In genomic region chr11:54808177-54808576, GRCm38 (mm10) we compare ENCODE assay signal across 15 mouse cellular contexts. TPM values are rescaled to one million over a fixed set of nuclear protein-coding genes. Genes with fewer than 3 reads are reported as not detected.
DNase-seq lines count a peak whose midpoint lies in the region; ATAC-seq and TF ChIP-seq lines count a peak whose summit lies in the region.
"Had no signal": no experiment of that assay in that cellular context is flagged by ENCODE, and none has a peak within 500 bp of the region (broad histone marks: within the 10 kb centered on the region; RNA-seq: fewer than 3 reads in every experiment).

No protein-coding gene starts in this region.

- peaks cover 45% of the 10 kb centered on the region for H3K4me1 ChIP-seq in bone marrow macrophage, adult 2 months (ENCODE audit: control insufficient read depth, insufficient read depth, low read length)
- H3K4me1 ChIP-seq in limb, embryonic 10.5 days, result no peaks in the 10 kb centered on the region
- H3K4me1 ChIP-seq: limb, embryonic 15.5 days had no signal

- peak; percentile 73 for ATAC-seq in megakaryocyte, adult 5-6 weeks (ENCODE audit: poor library complexity, severe bottlenecking)
- ATAC-seq: forebrain, embryonic 15.5 days; intestine, postnatal 0 days; Patski had no signal

- H3K36me3 ChIP-seq in limb, embryonic 10.5 days, result no peaks in the 10 kb centered on the region
- H3K36me3 ChIP-seq: embryonic facial prominence, embryonic 10.5 days; forebrain, embryonic 15.5 days; limb, embryonic 15.5 days had no signal

- 85% methylated on average over 4 of the region's 4 CpGs for WGBS in limb, embryonic 10.5 days

- no peak for TF ChIP-seq CTCF in bone marrow macrophage, adult 2 months (IDR thresholded peaks at IDR 0.05; ENCODE audit: low read depth, low read length)

- no peaks in the 10 kb centered on the region; the same call in 1 of the 2 replicates for H3K27me3 ChIP-seq in limb, embryonic 10.5 days (ENCODE audit: low read depth, poor library complexity, severe bottlenecking)
- H3K27me3 ChIP-seq: forebrain, embryonic 15.5 days; limb, embryonic 15.5 days; Patski had no signal

- peak overlapping the region; percentile 88 for H3K27ac ChIP-seq in bone marrow macrophage, adult 2 months (ENCODE audit: insufficient read depth, low read depth, low read length)
- no peak overlapping the region for H3K27ac ChIP-seq in limb, embryonic 10.5 days
- H3K27ac ChIP-seq: embryonic facial prominence, embryonic 10.5 days; forebrain, embryonic 15.5 days; hindbrain, embryonic 14.5 days; limb, embryonic 15.5 days had no signal

- DNase-seq in A20 (ENCODE audit: low read depth, low spot score), result peak; percentile 88
- DNase-seq in CD4-positive helper T cell, adult 2 months (ENCODE audit: low read depth, low spot score), result peak; percentile 74
- no peak for DNase-seq in limb, embryonic 10.5 days (ENCODE audit: low spot score)
- no peak for DNase-seq in kidney, adult 9 months
- no peak for DNase-seq in left cerebral cortex, adult 8-10 months (ENCODE audit: low spot score in 2 of 2)
- DNase-seq: cerebellum, postnatal 25 days; thymus, postnatal 25 days had no signal

- H3K9me3 ChIP-seq in limb, embryonic 10.5 days (replicated peaks), result 0 out of 2 replicates have a peak, but pooled peaks cover 2% of the 10 kb centered on the region
- H3K9me3 ChIP-seq: embryonic facial prominence, embryonic 10.5 days; forebrain, embryonic 15.5 days; limb, embryonic 15.5 days had no signal

- H3K4me3 ChIP-seq in bone marrow macrophage, adult 2 months (ENCODE audit: insufficient read depth, low read length), result no peak overlapping the region
- H3K4me3 ChIP-seq in limb, embryonic 10.5 days, result no peak overlapping the region
- H3K4me3 ChIP-seq: embryonic facial prominence, embryonic 10.5 days; forebrain, embryonic 15.5 days; limb, embryonic 15.5 days had no signal

- no peak for TF ChIP-seq POLR2A in bone marrow macrophage, adult 2 months (IDR thresholded peaks at IDR 0.05; ENCODE audit: borderline replicate concordance, low read depth, low read length)

RNA-seq across cellular contexts. Expression of gene Cdc42se2, which starts 20.7 kb away (rescaled TPM):
- 126 and 128 TPM in 2 replicates for polyA plus RNA-seq in bone marrow macrophage, adult 2 months (2012; ENCODE audit: insufficient read depth, insufficient read length, missing spikeins)
- 70.3 and 73.9 TPM in 2 replicates for total RNA-seq in megakaryocyte, adult 5-6 weeks (2015)
- 92.6 and 94.5 TPM in 2 replicates for total RNA-seq in megakaryocyte, adult 5-6 weeks (2017)
- 136 and 140 TPM in 2 replicates for polyA plus RNA-seq in limb, embryonic 10.5 days (2016; fragmentation: Nextera tagmentation; extraction: Ambion mirVana)
- total RNA-seq in left cerebral cortex, adult 8-10 months (2022), result 100 to 1,000 TPM; 112 to 138 (median 115) TPM

RNA-seq across cellular contexts. Expression of gene Lyrm7, which starts 52.5 kb away (rescaled TPM):
- 0.67 and 1.7 TPM in 2 replicates for polyA plus RNA-seq in bone marrow macrophage, adult 2 months (2012; ENCODE audit: insufficient read depth, insufficient read length, missing spikeins)
- total RNA-seq in megakaryocyte, adult 5-6 weeks (2015), result 0.85 and 6.1 TPM in 2 replicates
- 5.3 and 14.8 TPM in 2 replicates for total RNA-seq in megakaryocyte, adult 5-6 weeks (2017)
- 6.5 and 7.9 TPM in 2 replicates for polyA plus RNA-seq in limb, embryonic 10.5 days (2016; fragmentation: Nextera tagmentation; extraction: Ambion mirVana)
- 10 to 100 TPM; 23.4 to 37.9 (median 27.9) TPM for total RNA-seq in left cerebral cortex, adult 8-10 months (2022)

RNA-seq across cellular contexts. Expression of gene Hint1, which starts 58.0 kb away (rescaled TPM):
- polyA plus RNA-seq in bone marrow macrophage, adult 2 months (2012; ENCODE audit: insufficient read depth, insufficient read length, missing spikeins), result 324 and 359 TPM in 2 replicates
- 370 and 459 TPM in 2 replicates for total RNA-seq in megakaryocyte, adult 5-6 weeks (2015)
- 411 and 450 TPM in 2 replicates for total RNA-seq in megakaryocyte, adult 5-6 weeks (2017)
- polyA plus RNA-seq in limb, embryonic 10.5 days (2016; fragmentation: Nextera tagmentation; extraction: Ambion mirVana), result 550 and 645 TPM in 2 replicates
- 100 to 1,000 TPM; 204 to 277 (median 234) TPM for total RNA-seq in left cerebral cortex, adult 8-10 months (2022)

Comparison
In these comparisons a context has a peak if more than half of its experiments do, and no peak if none do; other contexts are left out.
1. DNase-seq: peak in A20 (single experiment) and CD4-positive helper T cell, adult 2 months (single experiment); none in limb, embryonic 10.5 days (single experiment), kidney, adult 9 months (single experiment) and left cerebral cortex, adult 8-10 months (0 of 2).